Mouse (Mus musculus): ENCODE results near the gene Has1. TPM values are rescaled to one million over a fixed set of nuclear protein-coding genes. Genes with fewer than 3 reads are reported as not detected.
A peak's percentile ranks its signal among the peaks of the same experiment; 100 is the strongest.

The Has1 gene
- polyA plus RNA-seq, 1 experiment from 2014 or later = 1.4 TPM

DNA sequence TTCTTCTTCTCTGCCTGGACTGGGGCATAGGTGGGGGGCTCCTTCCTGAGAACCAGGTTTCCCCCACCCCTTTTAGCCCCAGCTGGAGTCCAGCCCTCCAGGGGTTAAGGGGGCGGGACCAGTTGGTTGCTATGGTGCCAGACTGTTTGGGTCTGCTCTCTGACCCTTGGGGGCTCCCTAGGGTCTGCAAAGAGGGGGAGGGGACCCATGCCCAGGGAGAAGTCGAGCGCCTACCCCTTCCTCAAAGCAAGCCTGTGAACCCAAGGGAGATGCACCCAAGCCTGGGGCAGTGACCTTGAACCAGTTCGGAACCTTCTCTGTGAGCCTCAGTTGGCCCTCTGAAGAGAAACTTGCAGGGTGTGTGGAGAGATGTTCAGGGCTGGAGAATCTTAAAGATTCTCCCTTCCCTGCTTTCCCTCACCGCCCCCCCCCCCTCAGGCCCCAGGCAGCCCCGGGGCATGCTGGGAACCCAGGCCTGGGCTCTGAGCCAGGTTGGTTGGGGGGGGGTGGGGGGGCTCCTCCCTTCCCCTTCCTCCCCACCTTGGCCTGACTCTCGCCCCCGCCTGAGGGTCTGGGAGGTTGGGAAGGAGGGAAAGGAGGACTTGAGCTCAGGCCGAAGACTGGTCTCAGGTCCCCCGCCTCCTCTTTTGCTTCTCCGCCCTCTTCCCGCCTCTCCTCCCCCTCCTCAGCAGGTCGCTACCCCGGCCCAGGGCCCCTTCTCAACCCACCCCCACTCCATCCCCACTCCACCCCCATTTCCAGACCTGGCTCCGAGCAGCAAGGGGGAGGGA lies 26.6 kb downstream of the Has1 start:
- ATAC-seq (ENCODE audit: insufficient number of reproducible peaks, low FRiP score, low TSS enrichment, low read depth) = peak; percentile 71
- H3K36me3 ChIP-seq = peaks cover 12% of the 10 kb centered on the region; the same call in 1 of the 2 replicates

DNA sequence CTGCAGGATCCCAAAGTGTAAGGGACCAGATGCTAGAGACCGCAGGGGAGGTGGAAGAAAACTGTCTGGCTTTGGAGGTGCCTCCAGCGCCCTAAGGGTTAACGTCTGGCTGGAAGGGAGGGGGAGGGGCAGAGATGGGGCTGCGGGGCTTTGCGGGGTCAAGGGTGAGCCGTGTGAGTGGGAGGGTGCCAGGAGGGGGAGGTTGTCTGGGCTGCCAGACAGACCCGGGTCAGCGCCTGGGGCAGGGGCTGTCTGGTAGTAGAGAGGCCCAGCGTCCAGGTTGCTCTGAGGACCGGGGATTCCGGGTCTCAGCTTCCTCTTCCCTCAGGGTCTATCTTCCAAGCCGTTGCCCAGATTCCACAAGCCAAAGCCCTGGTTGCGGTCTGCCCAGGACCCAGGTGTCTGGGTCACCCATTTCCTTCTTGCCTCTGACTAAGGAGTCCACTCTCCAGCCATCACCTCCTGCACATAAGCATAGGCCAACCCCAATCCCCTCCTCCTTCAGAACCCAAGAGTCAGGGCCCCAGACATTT lies 27.3 kb downstream of the Has1 start:
- WGBS = 0% methylated on average over 12 of the region's 13 CpGs
- H3K9me3 ChIP-seq (replicated peaks) = no peaks in the 10 kb centered on the region
- peaks cover 30% of the 10 kb centered on the region for H3K4me1 ChIP-seq
- peak overlapping the region; percentile 75 for H3K4me2 ChIP-seq (replicated peaks)
- H3K27me3 ChIP-seq = no peaks in the 10 kb centered on the region
- peak overlapping the region; percentile 82 for H3K4me3 ChIP-seq (replicated peaks)
- ATAC-seq (ENCODE audit: insufficient number of reproducible peaks, low FRiP score, low TSS enrichment, low read depth) = 0 out of 2 replicates have a peak, but pooled peaks have one; percentile 3
- H3K9ac ChIP-seq = peak overlapping the region; percentile 62
- H3K36me3 ChIP-seq = peaks cover 7% of the 10 kb centered on the region; the same call in 1 of the 2 replicates
- peak overlapping the region; percentile 99 for H3K27ac ChIP-seq (replicated peaks)

More for the DNA sequence above, 26.6 kb downstream of the Has1 start:
- Histone ChIP-seq H3K9me3 (replicated peaks) (no peaks in the 10 kb centered on the region), H3K4me3 (replicated peaks) (peak overlapping the region; percentile 82), H3K27me3 (no peaks in the 10 kb centered on the region), H3K9ac (peak overlapping the region; percentile 62), H3K4me1 (peaks cover 34% of the 10 kb centered on the region), H3K4me2 (replicated peaks) (peak overlapping the region; percentile 75), H3K27ac (replicated peaks) (peak overlapping the region; percentile 99)
- WGBS = 4% methylated on average over 7 of the region's 15 CpGs

DNA sequence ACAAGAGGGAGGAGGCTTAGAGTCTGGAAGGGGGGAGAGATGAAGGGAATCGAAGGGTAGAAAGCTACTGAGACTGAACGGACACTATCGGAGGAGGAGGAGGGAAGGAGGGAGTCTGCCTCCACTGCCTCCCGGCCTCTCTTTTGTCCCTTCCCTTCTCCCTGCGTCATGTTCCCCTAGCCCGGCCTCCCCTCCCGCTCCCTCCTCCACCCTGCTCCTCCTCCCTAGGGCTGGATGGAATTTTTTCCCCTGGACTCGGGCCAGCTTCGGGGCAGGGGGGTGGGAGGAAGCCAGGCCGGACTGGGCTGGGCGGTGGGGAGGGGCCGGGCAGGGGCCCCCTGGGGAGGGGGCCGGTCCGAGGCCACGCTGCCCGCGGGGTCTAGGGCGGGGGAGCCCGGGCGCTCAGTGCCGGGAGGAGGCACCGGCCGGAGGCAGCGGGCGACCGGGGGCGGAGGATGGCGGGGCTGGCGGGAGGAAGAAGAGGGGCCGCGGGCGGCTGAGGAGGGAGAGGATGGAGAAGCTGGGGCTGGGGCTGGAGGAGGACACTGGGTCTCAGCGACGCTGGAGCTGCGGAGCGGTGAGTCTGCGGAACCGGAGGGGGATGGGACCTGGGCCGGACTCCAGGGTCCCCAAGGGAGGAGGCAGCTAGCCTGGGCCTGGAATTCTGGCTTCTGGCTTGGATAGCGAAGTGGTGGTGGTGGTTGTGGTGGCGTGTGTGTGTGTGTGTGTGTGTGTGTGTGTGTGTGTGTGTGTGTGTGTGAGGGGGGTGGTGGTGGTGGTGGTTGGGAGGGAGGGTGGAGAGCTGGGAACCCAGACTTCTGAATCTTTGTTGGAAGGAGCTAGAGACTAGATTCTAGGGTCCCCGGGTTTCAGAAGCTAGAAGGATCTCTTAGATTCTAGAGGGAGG lies 28.0 kb downstream of the Has1 start, which contains the start of gene Spaca6:
TSS of gene Spaca6 (plus strand) at position 408 of the 907 bp plus-strand sequence.
- under 1% methylated on average over 35 of the region's 42 CpGs for WGBS
- peaks cover 29% of the 10 kb centered on the region for H3K4me1 ChIP-seq
- H3K36me3 ChIP-seq = peaks cover 5% of the 10 kb centered on the region; the same call in 1 of the 2 replicates
- peak within 1 kb of the TSS; percentile 99 for H3K27ac ChIP-seq (replicated peaks)
- H3K4me3 ChIP-seq (replicated peaks) = peak within 1 kb of the TSS; percentile 82
- no peaks in the 10 kb centered on the region for H3K27me3 ChIP-seq
- H3K4me2 ChIP-seq (replicated peaks) = peak within 1 kb of the TSS; percentile 75
- H3K9me3 ChIP-seq (replicated peaks) = no peaks in the 10 kb centered on the region
- H3K9ac ChIP-seq = peak within 1 kb of the TSS; percentile 80
- ATAC-seq (ENCODE audit: insufficient number of reproducible peaks, low FRiP score, low TSS enrichment, low read depth) = peak; percentile 91

GRCm38 (mm10) chr17:17825921-17826591 lies 28.9 kb downstream of the Has1 start:
- peaks cover 22% of the 10 kb centered on the region for H3K4me1 ChIP-seq
- ATAC-seq (ENCODE audit: insufficient number of reproducible peaks, low FRiP score, low TSS enrichment, low read depth) = peak; percentile 46
- no peaks in the 10 kb centered on the region for H3K27me3 ChIP-seq
- no peaks in the 10 kb centered on the region for H3K9me3 ChIP-seq (replicated peaks)
- H3K4me3 ChIP-seq (replicated peaks) = peak overlapping the region; percentile 82
- peaks cover 2% of the 10 kb centered on the region; the same call in 1 of the 2 replicates for H3K36me3 ChIP-seq
- 1% methylated on average over 17 of the region's 22 CpGs for WGBS
- peak overlapping the region; percentile 80 for H3K9ac ChIP-seq
- peak overlapping the region; percentile 75 for H3K4me2 ChIP-seq (replicated peaks)
- peak overlapping the region; percentile 99 for H3K27ac ChIP-seq (replicated peaks)

- Histone ChIP-seq H3K4me3 (replicated peaks) (no peak overlapping the region), H3K9ac (no peak overlapping the region), H3K4me1 (peaks cover 3% of the 10 kb centered on the region; the same call in 1 of the 2 replicates), H3K27me3 (no peaks in the 10 kb centered on the region), H3K4me2 (replicated peaks) (no peak overlapping the region), H3K36me3 (no peaks in the 10 kb centered on the region), H3K9me3 (replicated peaks) (no peaks in the 10 kb centered on the region), H3K27ac (replicated peaks) (no peak overlapping the region)
- 79% methylated on average over 6 of the region's 6 CpGs for WGBS
- no peak for ATAC-seq (ENCODE audit: insufficient number of reproducible peaks, low FRiP score, low TSS enrichment, low read depth)
Measured at GRCm38 (mm10) chr17:17823612-17824336, 31.2 kb downstream of the Has1 start.

- H3K9ac ChIP-seq = no peak overlapping the region
- 58% methylated on average over 2 of the region's 2 CpGs for WGBS
- H3K36me3 ChIP-seq = no peaks in the 10 kb centered on the region
- no peak overlapping the region for H3K27ac ChIP-seq (replicated peaks)
- H3K9me3 ChIP-seq (replicated peaks) = no peaks in the 10 kb centered on the region
- peaks cover 12% of the 10 kb centered on the region; the same call in 1 of the 2 replicates for H3K4me1 ChIP-seq
- no peaks in the 10 kb centered on the region for H3K27me3 ChIP-seq
- ATAC-seq (ENCODE audit: insufficient number of reproducible peaks, low FRiP score, low TSS enrichment, low read depth) = no peak
- H3K4me3 ChIP-seq (replicated peaks) = no peak overlapping the region
- no peak overlapping the region for H3K4me2 ChIP-seq (replicated peaks)
Measured at GRCm38 (mm10) chr17:17795527-17795926, 59.5 kb downstream of the Has1 start.

MicroRNAs within 50 kb of the gene (microRNA counts, 519-probe panel; counts per million panel counts)
- microRNA mmu-let-7e (4,326 counts per million, percentile 96 among the panel's probes with 10 or more counts), microRNA mmu-miR-125a-3p (2,758 counts per million, percentile 65 among the panel's probes with 10 or more counts), microRNA mmu-miR-125a-5p (4,484 counts per million, percentile 97 among the panel's probes with 10 or more counts), microRNA mmu-miR-99b (3,638 counts per million, percentile 86 among the panel's probes with 10 or more counts)

Small RNA genes lying within 50 kb of the gene (microRNA-seq; reads per million reads assigned to microRNA genes)
- gene Gm25927 (ENCODE audit: borderline number of aligned reads) = not detected
- gene Mir125a (ENCODE audit: borderline number of aligned reads) = 4,391 reads per million, percentile 88 among the genes with 10 or more reads in this experiment
- 17,566 reads per million, percentile 97 among the genes with 10 or more reads in this experiment for gene Mir99b (ENCODE audit: borderline number of aligned reads)
- not detected for gene Mirlet7e (ENCODE audit: borderline number of aligned reads)

Other genes starting within 250 kb of the Has1 start
- gene Lnpep, start 230.2 kb downstream of the Has1 start, polyA plus RNA-seq (2015; fragmentation: Nextera tagmentation; extraction: Ambion mirVana) = 9.8 and 10.4 TPM in 2 replicates
- not detected in 2 replicates for gene Vmn2r90, start 151.5 kb downstream of the Has1 start, polyA plus RNA-seq (2015; fragmentation: Nextera tagmentation; extraction: Ambion mirVana)
- gene Spaca6, start 28.0 kb downstream of the Has1 start, polyA plus RNA-seq (2015; fragmentation: Nextera tagmentation; extraction: Ambion mirVana) = 31.2 and 32.8 TPM in 2 replicates
- gene Fpr1, start 28.7 kb upstream of the Has1 start, polyA plus RNA-seq (2015; fragmentation: Nextera tagmentation; extraction: Ambion mirVana) = 0.20 and 0.83 TPM in 2 replicates
- gene Fpr2, start 32.6 kb upstream of the Has1 start, polyA plus RNA-seq (2015; fragmentation: Nextera tagmentation; extraction: Ambion mirVana) = 0.68 and 0.77 TPM in 2 replicates
- not detected in 2 replicates for gene Fpr3, start 32.6 kb upstream of the Has1 start, polyA plus RNA-seq (2015; fragmentation: Nextera tagmentation; extraction: Ambion mirVana)
- not detected in 2 replicates for gene Fpr-rs4, start 166.5 kb upstream of the Has1 start, polyA plus RNA-seq (2015; fragmentation: Nextera tagmentation; extraction: Ambion mirVana)
- 0.03 TPM in 1 of 2 replicates, not detected in the other for gene Vmn2r124, start 194.2 kb upstream of the Has1 start, polyA plus RNA-seq (2015; fragmentation: Nextera tagmentation; extraction: Ambion mirVana)
- gene Vmn2r91, start 229.8 kb upstream of the Has1 start, polyA plus RNA-seq (2015; fragmentation: Nextera tagmentation; extraction: Ambion mirVana) = not detected in 2 replicates